Mouse (Mus musculus) stomach, embryonic 14.5 days (tissue): ENCODE data around the gene Ints6. TPM values are rescaled to one million over a fixed set of nuclear protein-coding genes. Genes with fewer than 3 reads are reported as not detected.
A peak's percentile ranks its signal among the peaks of the same experiment; 100 is the strongest.

Experiments used
- ATAC-seq: fragments of 200-750 bp; cut with Nextera tagmentation; 2 replicates; pipeline ENCODE4 v1.8.0; 2017; ENCODE audit warnings: low read depth, moderate TSS enrichment; ENCODE audit not compliant: insufficient number of reproducible peaks, insufficient read depth, low FRiP score
- H3K27ac ChIP-seq: fragments of 300-500 bp; sonication (generic); 2 replicates; pipeline ENCODE4 v1.5.1; 2014; ENCODE audit warnings: mild to moderate bottlenecking, low read length, moderate library complexity, mixed read lengths
- H3K27me3 ChIP-seq: fragments of 300-500 bp; sonication (generic); 2 replicates; pipeline ENCODE4 v1.6.1; 2014; ENCODE audit warnings: low read length, control low read depth, mixed read lengths; ENCODE audit not compliant: control insufficient read depth, insufficient read depth
- H3K36me3 ChIP-seq: fragments of 300-500 bp; sonication (generic); 2 replicates; pipeline ENCODE4 v1.6.1; 2014; ENCODE audit warnings: mild to moderate bottlenecking, control low read depth, low read length, moderate library complexity, mixed read lengths; ENCODE audit not compliant: control insufficient read depth, insufficient read depth
- H3K4me1 ChIP-seq: fragments of 300-500 bp; sonication (generic); 2 replicates; pipeline ENCODE4 v1.6.1; 2014; ENCODE audit warnings: low read length, control low read depth, mixed read lengths; ENCODE audit not compliant: control insufficient read depth, insufficient read depth
- H3K4me2 ChIP-seq: fragments of 300-500 bp; sonication (generic); replicated peaks from 2 replicates; pipeline ENCODE4 v1.6.1; 2014; ENCODE audit warnings: low read depth, low read length, control low read depth
- H3K4me3 ChIP-seq: fragments of 300-500 bp; sonication (generic); 2 replicates; pipeline ENCODE4 v1.5.1; 2014; ENCODE audit warnings: low read depth, low read length, control low read depth
- H3K9ac ChIP-seq: fragments of 300-500 bp; sonication (generic); replicated peaks from 2 replicates; pipeline ENCODE4 v1.6.1; 2014; ENCODE audit warnings: low read depth, mild to moderate bottlenecking, control low read depth, low read length, moderate library complexity, mixed read lengths
- H3K9me3 ChIP-seq: fragments of 300-500 bp; sonication (generic); 2 replicates; pipeline ENCODE4 v1.6.1; 2016; ENCODE audit warnings: low read depth, low read length, control low read depth; ENCODE audit not compliant: control insufficient read depth
- WGBS: fragments of 180-500 bp; shearing (Covaris S2); extraction: QIAGEN DNeasy Blood & Tissue Kit; methylation state at CpG from one replicate; pipeline ENCODE4 v1.1.7; 2014; 5-methylcytosine and 5-hydroxymethylcytosine counted together
- polyA plus RNA-seq: library from polyadenylated mRNA; unstranded; fragments of >200 nt; fragmentation: Nextera tagmentation; extraction: Ambion mirVana; gene quantifications from 2 replicates; pipeline ENCODE4 v1.2.1, GENCODE M21; 2014

Ints6 gene
- 36.6 and 39.3 TPM in 2 replicates for polyA plus RNA-seq

GRCm38 (mm10) chr14:62761036-62761881, at the start of gene Ints6:
TSS of gene Ints6 (minus strand) at chr14:62761169.
- Histone ChIP-seq H3K4me2 (peak within 1 kb of the TSS; percentile 74), H3K9ac (peak within 1 kb of the TSS; percentile 99), H3K27ac (peak within 1 kb of the TSS; percentile 99), H3K4me3 (peak within 1 kb of the TSS; percentile 94), H3K4me1 (no peaks in the 10 kb centered on the region), H3K27me3 (no peaks in the 10 kb centered on the region), H3K9me3 (no peaks in the 10 kb centered on the region), H3K36me3 (peaks cover 8% of the 10 kb centered on the region)
- whole genome bisulfite sequencing: under 1% methylated on average over 72 of the region's 72 CpGs
- ATAC-seq: peak; percentile 96

GRCm38 (mm10) chr14:62808661-62809523, 47.9 kb upstream of the Ints6 start:
- H3K36me3 ChIP-seq: no peaks in the 10 kb centered on the region
- no peak overlapping the region for H3K4me2 ChIP-seq
- ATAC-seq: no peak
- H3K27me3 ChIP-seq: no peaks in the 10 kb centered on the region
- no peak overlapping the region for H3K27ac ChIP-seq
- no peak overlapping the region for H3K4me3 ChIP-seq
- 48% methylated on average over 7 of the region's 7 CpGs for WGBS
- H3K9me3 ChIP-seq: no peaks in the 10 kb centered on the region
- H3K9ac ChIP-seq: no peak overlapping the region
- no peaks in the 10 kb centered on the region for H3K4me1 ChIP-seq

GRCm38 (mm10) chr14:62806921-62807320, 46.0 kb upstream of the Ints6 start:
- H3K27ac ChIP-seq: no peak overlapping the region
- H3K27me3 ChIP-seq: no peaks in the 10 kb centered on the region
- H3K4me1 ChIP-seq: no peaks in the 10 kb centered on the region
- H3K4me2 ChIP-seq: no peak overlapping the region
- 42% methylated on average over 3 of the region's 3 CpGs for WGBS
- no peak overlapping the region for H3K4me3 ChIP-seq
- H3K9me3 ChIP-seq: no peaks in the 10 kb centered on the region
- H3K36me3 ChIP-seq: no peaks in the 10 kb centered on the region
- no peak for ATAC-seq
- H3K9ac ChIP-seq: no peak overlapping the region

- Histone ChIP-seq H3K36me3 (no peaks in the 10 kb centered on the region), H3K9ac (no peak overlapping the region), H3K4me2 (no peak overlapping the region), H3K27ac (no peak overlapping the region), H3K27me3 (no peaks in the 10 kb centered on the region), H3K4me1 (no peaks in the 10 kb centered on the region), H3K4me3 (no peak overlapping the region), H3K9me3 (no peaks in the 10 kb centered on the region)
- 47% methylated on average over 5 of the region's 5 CpGs for WGBS
- ATAC-seq: no peak
These were observed 42.2 kb upstream of the Ints6 start for GRCm38 (mm10) chr14:62803204-62803603.

- H3K27ac ChIP-seq: no peak overlapping the region
- WGBS: 74% methylated on average over 3 of the region's 3 CpGs
- no peak overlapping the region for H3K9ac ChIP-seq
- no peaks in the 10 kb centered on the region for H3K4me1 ChIP-seq
- H3K9me3 ChIP-seq: no peaks in the 10 kb centered on the region
- H3K4me2 ChIP-seq: no peak overlapping the region
- no peaks in the 10 kb centered on the region for H3K27me3 ChIP-seq
- ATAC-seq: no peak
- no peaks in the 10 kb centered on the region for H3K36me3 ChIP-seq
- H3K4me3 ChIP-seq: no peak overlapping the region
These were observed 39.8 kb upstream of the Ints6 start for GRCm38 (mm10) chr14:62800791-62801190.

GRCm38 (mm10) chr14:62798608-62799101, 37.7 kb upstream of the Ints6 start:
- peak overlapping the region; percentile 28 for H3K4me2 ChIP-seq
- no peak overlapping the region for H3K9ac ChIP-seq
- H3K27me3 ChIP-seq: no peaks in the 10 kb centered on the region
- under 1% methylated on average over 4 of the region's 4 CpGs for WGBS
- H3K4me1 ChIP-seq: no peaks in the 10 kb centered on the region
- no peaks in the 10 kb centered on the region for H3K36me3 ChIP-seq
- H3K9me3 ChIP-seq: no peaks in the 10 kb centered on the region
- ATAC-seq: no peak
- no peak overlapping the region for H3K4me3 ChIP-seq
- no peak overlapping the region for H3K27ac ChIP-seq

GRCm38 (mm10) chr14:62795719-62796118, 34.8 kb upstream of the Ints6 start:
- Histone ChIP-seq H3K36me3 (no peaks in the 10 kb centered on the region), H3K9me3 (no peaks in the 10 kb centered on the region), H3K27me3 (no peaks in the 10 kb centered on the region), H3K4me3 (no peak overlapping the region), H3K4me2 (no peak overlapping the region), H3K27ac (no peak overlapping the region), H3K9ac (no peak overlapping the region), H3K4me1 (no peaks in the 10 kb centered on the region)
- ATAC-seq: no peak
- WGBS: 51% methylated on average over 7 of the region's 7 CpGs

GRCm38 (mm10) chr14:62789282-62789681, 28.3 kb upstream of the Ints6 start:
- no peak for ATAC-seq
- no peak overlapping the region for H3K4me3 ChIP-seq
- no peak overlapping the region for H3K27ac ChIP-seq
- H3K4me2 ChIP-seq: no peak overlapping the region
- H3K27me3 ChIP-seq: no peaks in the 10 kb centered on the region
- H3K9ac ChIP-seq: no peak overlapping the region
- no peaks in the 10 kb centered on the region for H3K4me1 ChIP-seq
- H3K9me3 ChIP-seq: no peaks in the 10 kb centered on the region
- WGBS: 78% methylated on average over 4 of the region's 4 CpGs
- no peaks in the 10 kb centered on the region for H3K36me3 ChIP-seq
